Mouse (Mus musculus): Measurements from ENCODE around the gene Elfn2. TPM values are rescaled to one million over a fixed set of nuclear protein-coding genes. Genes with fewer than 3 reads are reported as not detected.

The Elfn2 gene
- not detected for polyA plus RNA-seq (2017; shearing (Covaris generic))

GRCm38 (mm10) chr15:78718290-78719250 lies at the start of gene Elfn2:
Gene Elfn2, minus strand, starts transcription at chr15:78718771.

Other genes with a start within 250 kb of the Elfn2 start
- gene Il2rb, start 223.5 kb downstream of the Elfn2 start, polyA plus RNA-seq (2017; shearing (Covaris generic)) = 42.7 TPM
- gene C1qtnf6, start 187.4 kb downstream of the Elfn2 start, polyA plus RNA-seq (2017; shearing (Covaris generic)) = 1.7 TPM
- gene Sstr3, start 174.1 kb downstream of the Elfn2 start, polyA plus RNA-seq (2017; shearing (Covaris generic)) = not detected
- 1,303 TPM for gene Rac2, start 146.0 kb downstream of the Elfn2 start, polyA plus RNA-seq (2017; shearing (Covaris generic))
- gene Cyth4, start 121.7 kb downstream of the Elfn2 start, polyA plus RNA-seq (2017; shearing (Covaris generic)) = 148 TPM
- 120 TPM for gene Mfng, start 54.7 kb upstream of the Elfn2 start, polyA plus RNA-seq (2017; shearing (Covaris generic))
- 0.26 TPM for gene Card10, start 84.3 kb upstream of the Elfn2 start, polyA plus RNA-seq (2017; shearing (Covaris generic))
- gene Cdc42ep1, start 123.9 kb upstream of the Elfn2 start, polyA plus RNA-seq (2017; shearing (Covaris generic)) = 0.14 TPM
- gene Lgals2, start 136.8 kb upstream of the Elfn2 start, polyA plus RNA-seq (2017; shearing (Covaris generic)) = not detected
- gene Gga1, start 158.4 kb upstream of the Elfn2 start, polyA plus RNA-seq (2017; shearing (Covaris generic)) = 76.2 TPM
- 1.9 TPM for gene Gm49510, start 180.9 kb upstream of the Elfn2 start, polyA plus RNA-seq (2017; shearing (Covaris generic))
- 194 TPM for gene Sh3bp1, start 181.0 kb upstream of the Elfn2 start, polyA plus RNA-seq (2017; shearing (Covaris generic))
- gene Pdxp, start 195.1 kb upstream of the Elfn2 start, polyA plus RNA-seq (2017; shearing (Covaris generic)) = 10.2 TPM
- gene Lgals1, start 208.0 kb upstream of the Elfn2 start, polyA plus RNA-seq (2017; shearing (Covaris generic)) = 102 TPM
- gene Nol12, start 216.2 kb upstream of the Elfn2 start, polyA plus RNA-seq (2017; shearing (Covaris generic)) = 31.9 TPM
- 51.9 TPM for gene Triobp, start 229.0 kb upstream of the Elfn2 start, polyA plus RNA-seq (2017; shearing (Covaris generic))

All from naive thymus-derived CD4-positive, alpha-beta T cell, adult 5 months (primary cell).